Comparison of ENCODE assay signal across 7 mouse cellular contexts in the genomic region with DNA sequence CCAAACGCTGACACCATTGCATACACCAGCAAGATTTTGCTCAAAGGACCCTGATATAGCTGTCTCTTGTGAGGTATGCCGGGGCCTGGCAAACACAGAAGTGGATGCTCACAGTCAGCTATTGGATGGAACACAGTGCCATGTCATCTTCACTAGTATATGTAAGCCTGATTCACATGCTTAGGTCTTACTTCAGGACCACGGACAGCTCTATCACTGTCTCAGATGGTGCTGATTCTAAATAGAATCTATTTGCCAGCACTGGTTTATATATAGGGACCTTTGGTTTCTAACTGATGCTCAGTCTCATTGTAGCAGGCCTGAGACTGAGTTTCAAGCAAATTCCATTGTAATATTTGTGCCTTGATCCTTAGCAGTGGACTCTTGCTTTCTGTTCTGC.
DNase-seq lines count a peak whose midpoint lies in the region; ATAC-seq and TF ChIP-seq lines count a peak whose summit lies in the region.
"Not testable (repeated sequence)": the region's sequence is repeated elsewhere in the genome, so short reads cannot be mapped to it uniquely, and the experiment has no call there.

No protein-coding gene starts in this region.

- H3K4me3 ChIP-seq in ES-E14 (ENCODE audit: insufficient read depth in 1 of 2, low read depth in 1 of 2, low read length in 2 of 2, poor library complexity in 1 of 2, severe bottlenecking in 1 of 2); embryonic facial prominence, embryonic 10.5 days; kidney, postnatal 0 days (replicated peaks; ENCODE audit: low read depth, low read length); liver, adult 2 months (ENCODE audit: insufficient read depth, low read depth, low read length): not testable (repeated sequence)

- not testable (repeated sequence) for H3K27me3 ChIP-seq in embryonic facial prominence, embryonic 10.5 days (replicated peaks; ENCODE audit: low read depth, poor library complexity, severe bottlenecking); kidney, postnatal 0 days (ENCODE audit: insufficient read depth, low read length); liver, adult 2 months (ENCODE audit: control insufficient read depth, insufficient read depth, low read length)

- DNase-seq in ES-E14 (ENCODE audit: low read depth, low spot score), result peak; percentile 62
- peak; percentile 9 for DNase-seq in adrenal gland, postnatal 25 days
- DNase-seq in embryonic facial prominence, embryonic 10.5 days (ENCODE audit: low spot score), result peak; percentile 45
- peak; percentile 78 for DNase-seq in kidney, postnatal 0 days (ENCODE audit: low spot score)
- peak; percentile 5 for DNase-seq in liver, adult 2 months (ENCODE audit: extremely low read depth, low read depth, low spot score)
- peak; percentile 22 for DNase-seq in neural tube, embryonic 10.5 days (ENCODE audit: extremely low spot score, low spot score)

- H3K9me3 ChIP-seq in ES-E14 (ENCODE audit: control insufficient read depth, insufficient read depth, low read depth, low read length); embryonic facial prominence, embryonic 10.5 days; kidney, postnatal 0 days (replicated peaks; ENCODE audit: low read length): not testable (repeated sequence)

- not testable (repeated sequence) for H3K36me3 ChIP-seq in ES-E14 (ENCODE audit: control insufficient read depth, insufficient read depth, low read length, poor library complexity, severe bottlenecking); embryonic facial prominence, embryonic 10.5 days (replicated peaks); kidney, postnatal 0 days (ENCODE audit: insufficient read depth, low read length); liver, adult 2 months (ENCODE audit: control insufficient read depth, insufficient read depth, low read length)

- ATAC-seq in hematopoietic stem cell, adult 5-6 weeks (replicated peaks in 1 of 2; ENCODE audit: insufficient read depth in 1 of 2, low FRiP score in 2 of 2, low TSS enrichment in 1 of 2, low read depth in 1 of 2, poor library complexity in 2 of 2, severe bottlenecking in 2 of 2), result peak; percentile 37 to 45; a peak in 1 of 4 replicates
- not testable (repeated sequence) for ATAC-seq in kidney, postnatal 0 days (replicated peaks; ENCODE audit: low FRiP score, low read depth)

- WGBS in embryonic facial prominence, embryonic 10.5 days, result 55% methylated on average over 3 of the region's 3 CpGs
- 53% methylated on average over 3 of the region's 3 CpGs for WGBS in kidney, postnatal 0 days
- WGBS in liver, adult 2 months, result 49% methylated on average over 3 of the region's 3 CpGs

- H3K27ac ChIP-seq in ES-E14 (ENCODE audit: insufficient read depth, low read depth, low read length, poor library complexity, severe bottlenecking); embryonic facial prominence, embryonic 10.5 days (replicated peaks); kidney, postnatal 0 days; liver, adult 2 months (replicated peaks; ENCODE audit: insufficient read depth, low read depth, low read length): not testable (repeated sequence)

- not testable (repeated sequence) for TF ChIP-seq POLR2A in liver, adult 2 months (IDR thresholded peaks at IDR 0.05; ENCODE audit: extremely low read depth, insufficient read depth, low read length)

- H3K4me2 ChIP-seq in kidney, postnatal 0 days (ENCODE audit: low read length), result not testable (repeated sequence)

- in situ Hi-C loops in ES-E14 (cut with MboI; ENCODE audit: low sequenced_read_pairs in 2 of 2, unreplicated experiment in 2 of 2), result not testable (repeated sequence)

- H3K79me2 ChIP-seq in liver, adult 2 months (ENCODE audit: control insufficient read depth, insufficient read depth, low read length), result not testable (repeated sequence)

- H3K4me1 ChIP-seq in ES-E14 (ENCODE audit: control insufficient read depth in 2 of 2, insufficient read depth in 2 of 2, low read length in 2 of 2, poor library complexity in 1 of 2); embryonic facial prominence, embryonic 10.5 days; kidney, postnatal 0 days (replicated peaks; ENCODE audit: insufficient read depth, low read length); liver, adult 2 months (ENCODE audit: control insufficient read depth, insufficient read depth, low read length): not testable (repeated sequence)

- H3K9ac ChIP-seq in ES-E14 (ENCODE audit: insufficient read depth, low read depth, low read length, poor library complexity, severe bottlenecking); kidney, postnatal 0 days (ENCODE audit: low read depth, low read length); liver, adult 2 months (ENCODE audit: low read depth, low read length): not testable (repeated sequence)

- not testable (repeated sequence) for TF ChIP-seq CTCF in kidney, postnatal 0 days (IDR thresholded peaks at IDR 0.05; ENCODE audit: low read depth); liver, adult 2 months (IDR thresholded peaks at IDR 0.05; ENCODE audit: low read depth, low read length)

Comparison
In these comparisons a context has a peak if more than half of its experiments do, and no peak if none do; other contexts are left out.
1. DNase-seq: peak in every context shown above with its lines; median percentile 78 in kidney, postnatal 0 days; 62 in ES-E14; 45 in embryonic facial prominence, embryonic 10.5 days; 22 in neural tube, embryonic 10.5 days; 9 in adrenal gland, postnatal 25 days; 5 in liver, adult 2 months.